Mouse (Mus musculus) E14TG2a.4 (cell line): ENCODE measurements around the gene Krtap2-4.
A peak's percentile ranks its signal among the peaks of the same experiment; 100 is the strongest.

ENCODE experiments used
- H3K27me3 ChIP-seq: 2 replicates; pipeline ENCODE4 v1.6.1; 2014; ENCODE audit warnings: low read length, control low read depth; ENCODE audit not compliant: insufficient read depth
- H3K36me3 ChIP-seq: 2 replicates; pipeline ENCODE4 v1.6.1; 2014; ENCODE audit warnings: low read length, control low read depth; ENCODE audit not compliant: insufficient read depth
- H3K4me1 ChIP-seq: replicated peaks from 2 replicates; pipeline ENCODE4 v1.6.1; 2014; ENCODE audit warnings: low read depth, low read length, control low read depth
- H3K4me3 ChIP-seq: replicated peaks from 2 replicates; pipeline ENCODE4 v1.5.1; 2014; ENCODE audit warnings: mild to moderate bottlenecking, low read length
- H3K9me3 ChIP-seq: 2 replicates; pipeline ENCODE4 v1.6.1; 2014; ENCODE audit warnings: low read length, control low read depth
- CTCF ChIP-seq: conservative IDR thresholded peaks from 2 replicates; pipeline ENCODE4 v1.5.1; 2014; ENCODE audit warnings: low read length
- NANOG ChIP-seq: IDR thresholded peaks from 2 replicates; pipeline ENCODE4 v1.6.1; 2014; ENCODE audit warnings: borderline replicate concordance, low read length, mixed read lengths
- POU5F1 ChIP-seq: IDR thresholded peaks from 2 replicates; pipeline ENCODE4 v1.6.1; 2014; ENCODE audit warnings: low read length, borderline replicate concordance

Krtap2-4 gene

GRCm38 (mm10) chr11:99590981-99591380 is 23.7 kb downstream of the Krtap2-4 start, which contains the start of gene Krtap1-3:
Gene Krtap1-3 (minus strand): TSS chr11:99591339.
- TF ChIP-seq POU5F1 (no peak), CTCF (no peak)
- Histone ChIP-seq H3K36me3 (no peaks in the 10 kb centered on the region), H3K4me1 (no peaks in the 10 kb centered on the region), H3K4me3 (no peak within 1 kb of the TSS), H3K9me3 (no peaks in the 10 kb centered on the region), H3K27me3 (no peaks in the 10 kb centered on the region)

GRCm38 (mm10) chr11:99585096-99585495 is 29.6 kb downstream of the Krtap2-4 start:
- Histone ChIP-seq H3K27me3 (no peaks in the 10 kb centered on the region), H3K4me1 (no peaks in the 10 kb centered on the region), H3K9me3 (no peaks in the 10 kb centered on the region), H3K36me3 (no peaks in the 10 kb centered on the region), H3K4me3 (no peak overlapping the region)
- TF ChIP-seq POU5F1 (no peak), NANOG (no peak), CTCF (no peak)

GRCm38 (mm10) chr11:99583245-99583704 is 31.4 kb downstream of the Krtap2-4 start, which contains the start of gene Krtap1-4:
Gene Krtap1-4 (minus strand): TSS chr11:99583654.
- Histone ChIP-seq H3K9me3 (no peaks in the 10 kb centered on the region), H3K4me3 (no peak within 1 kb of the TSS), H3K27me3 (no peaks in the 10 kb centered on the region), H3K4me1 (no peaks in the 10 kb centered on the region), H3K36me3 (no peaks in the 10 kb centered on the region)
- no peak for TF ChIP-seq NANOG
- no peak for TF ChIP-seq POU5F1
- no peak for TF ChIP-seq CTCF

GRCm38 (mm10) chr11:99581564-99581963 is 33.1 kb downstream of the Krtap2-4 start:
- TF ChIP-seq POU5F1 (no peak), NANOG (no peak), CTCF (no peak)

GRCm38 (mm10) chr11:99581051-99581450 is 33.6 kb downstream of the Krtap2-4 start:
- Histone ChIP-seq H3K9me3 (no peaks in the 10 kb centered on the region), H3K36me3 (no peaks in the 10 kb centered on the region), H3K4me1 (no peaks in the 10 kb centered on the region), H3K4me3 (no peak overlapping the region), H3K27me3 (no peaks in the 10 kb centered on the region)
- TF ChIP-seq NANOG (no peak), POU5F1 (no peak), CTCF (no peak)

More at GRCm38 (mm10) chr11:99581564-99581963, 33.1 kb downstream of the Krtap2-4 start:
- Histone ChIP-seq H3K4me1 (no peaks in the 10 kb centered on the region), H3K4me3 (no peak overlapping the region), H3K27me3 (no peaks in the 10 kb centered on the region), H3K9me3 (no peaks in the 10 kb centered on the region), H3K36me3 (no peaks in the 10 kb centered on the region)

GRCm38 (mm10) chr11:99580636-99581035 is 34.0 kb downstream of the Krtap2-4 start, which contains the start of gene Krtap1-5:
Gene Krtap1-5 (minus strand): TSS chr11:99581016.
- H3K4me1 ChIP-seq, result no peaks in the 10 kb centered on the region
- no peaks in the 10 kb centered on the region for H3K9me3 ChIP-seq
- no peak for TF ChIP-seq CTCF
- no peak for TF ChIP-seq NANOG
- no peak for TF ChIP-seq POU5F1
- H3K4me3 ChIP-seq, result no peak within 1 kb of the TSS
- no peaks in the 10 kb centered on the region for H3K27me3 ChIP-seq
- H3K36me3 ChIP-seq, result no peaks in the 10 kb centered on the region

- H3K4me3 ChIP-seq, result no peak overlapping the region
- no peaks in the 10 kb centered on the region for H3K9me3 ChIP-seq
- H3K36me3 ChIP-seq, result no peaks in the 10 kb centered on the region
- H3K27me3 ChIP-seq, result no peaks in the 10 kb centered on the region
- no peaks in the 10 kb centered on the region; the same call in 1 of the 2 replicates for H3K4me1 ChIP-seq
- TF ChIP-seq CTCF, result peak; percentile 87
- no peak for TF ChIP-seq NANOG
- no peak for TF ChIP-seq POU5F1
Measured at GRCm38 (mm10) chr11:99574106-99574505, 40.5 kb downstream of the Krtap2-4 start.

GRCm38 (mm10) chr11:99573164-99573563 is 41.5 kb downstream of the Krtap2-4 start:
- H3K4me3 ChIP-seq, result no peak overlapping the region
- no peaks in the 10 kb centered on the region; the same call in 1 of the 2 replicates for H3K4me1 ChIP-seq
- H3K36me3 ChIP-seq, result no peaks in the 10 kb centered on the region
- no peaks in the 10 kb centered on the region for H3K27me3 ChIP-seq
- TF ChIP-seq NANOG (no peak), CTCF (no peak), POU5F1 (no peak)
- H3K9me3 ChIP-seq, result no peaks in the 10 kb centered on the region

GRCm38 (mm10) chr11:99566530-99566929 is 48.1 kb downstream of the Krtap2-4 start, which contains the start of gene Krtap3-1:
Gene Krtap3-1 (minus strand): TSS chr11:99566630.
- TF ChIP-seq NANOG (no peak), CTCF (no peak), POU5F1 (no peak)
- no peaks in the 10 kb centered on the region for H3K4me1 ChIP-seq
- H3K9me3 ChIP-seq, result no peaks in the 10 kb centered on the region
- H3K27me3 ChIP-seq, result no peaks in the 10 kb centered on the region
- no peaks in the 10 kb centered on the region for H3K36me3 ChIP-seq
- H3K4me3 ChIP-seq, result no peak within 1 kb of the TSS
